Mouse (Mus musculus) erythroblast, adult 5-6 weeks (primary cell): ENCODE data around the gene Lect2. TPM values are rescaled to one million over a fixed set of nuclear protein-coding genes. Genes with fewer than 3 reads are reported as not detected.

ENCODE experiments used
- ATAC-seq: replicated peaks from 2 replicates; pipeline ENCODE4 v1.8.0; 2016; ENCODE audit warnings: moderate number of reproducible peaks, mild to moderate bottlenecking, moderate TSS enrichment, inconsistent platforms; ENCODE audit not compliant: poor library complexity, low FRiP score, severe bottlenecking
- total RNA-seq, 2 experiments: library from RNA; stranded (forward) in 1 of 2; stranded (reverse) in 1 of 2; fragments of 150-400 nt in 1 of 2; fragments of 200-764, 138-1000 nt in 1 of 2; gene quantifications; 2 replicates each; pipeline versions ENCODE4 v1.2.3 to v1.2.4; 2015 to 2017; ENCODE audit warnings: low replicate concordance in 2 of 2

Gene Lect2
- total RNA-seq, 2 experiments from 2014 or later, result not detected

DNA sequence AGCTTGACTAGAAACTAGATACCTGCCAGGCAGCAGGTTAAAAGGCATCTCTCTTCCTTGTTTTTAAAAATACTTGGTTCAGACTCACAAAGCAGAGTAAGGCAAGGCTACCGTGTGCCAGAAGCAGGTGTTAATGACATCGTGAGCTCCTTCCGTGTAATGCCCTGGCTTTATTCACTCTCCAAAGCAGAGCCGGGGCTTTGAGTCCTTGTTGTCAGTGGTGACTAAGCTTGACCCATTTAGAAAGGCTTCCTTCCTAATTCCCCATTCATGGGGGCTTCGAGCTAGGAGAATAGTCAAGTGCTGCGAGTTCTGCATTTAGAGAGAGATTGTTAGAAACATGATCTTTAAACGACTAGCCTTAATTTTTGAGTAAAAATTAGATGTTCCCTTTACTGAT, 31.5 kb downstream of the Lect2 start:
- ATAC-seq, result no peak

DNA sequence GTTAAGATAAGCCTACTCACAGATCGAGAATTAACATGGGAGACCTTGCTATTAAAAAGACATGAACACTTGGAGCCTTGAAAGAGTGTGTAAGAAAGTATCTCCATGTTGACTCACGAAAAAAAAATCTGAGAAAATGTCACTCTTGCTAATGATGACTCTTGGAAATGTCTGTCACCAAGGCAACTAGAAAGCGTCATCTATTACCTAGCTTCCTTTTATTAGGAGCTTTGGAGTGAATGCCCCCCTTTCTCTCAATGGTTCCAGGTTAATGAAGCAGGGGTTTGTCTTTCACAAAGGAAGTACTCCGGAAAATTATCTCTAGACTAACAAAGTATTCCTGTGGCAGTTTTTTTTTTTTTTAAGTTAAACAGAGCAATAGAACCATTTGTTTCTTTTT, 32.0 kb downstream of the Lect2 start:
- no peak for ATAC-seq

- no peak for ATAC-seq
Observed at GRCm38 (mm10) chr13:56513595-56513994, 34.7 kb downstream of the Lect2 start.

GRCm38 (mm10) chr13:56509796-56510195, 38.5 kb downstream of the Lect2 start:
- ATAC-seq, result no peak

GRCm38 (mm10) chr13:56506871-56507496, 41.3 kb downstream of the Lect2 start:
- ATAC-seq, result no peak

DNA sequence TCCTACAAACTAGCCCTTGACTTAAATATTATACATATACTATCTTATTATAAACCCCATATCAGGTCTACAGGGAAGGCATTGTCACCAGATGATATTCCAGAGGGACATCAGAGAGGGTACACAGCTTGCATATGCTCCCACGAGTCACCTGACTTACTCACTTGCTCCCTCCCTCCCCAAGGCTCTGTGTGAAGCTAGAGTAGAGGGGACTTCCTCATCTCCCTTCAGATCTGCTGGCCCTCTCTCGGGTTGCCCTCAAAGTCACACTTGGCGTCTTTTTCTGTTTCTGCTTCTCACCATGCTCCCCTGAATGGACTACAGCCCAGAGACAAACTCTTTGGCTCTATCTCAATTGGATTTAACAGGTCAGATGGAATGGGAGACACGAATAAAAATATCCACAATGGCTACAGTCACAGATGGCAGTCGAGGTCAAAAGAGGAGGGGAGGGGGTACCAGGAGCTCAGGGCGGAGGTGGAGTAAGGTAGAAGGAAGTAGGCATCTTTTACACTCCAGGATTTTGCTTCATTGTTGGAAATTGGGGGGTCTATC, 46.4 kb downstream of the Lect2 start:
- ATAC-seq, result no peak

- no peak for ATAC-seq
Observed at GRCm38 (mm10) chr13:56500636-56501035, 47.7 kb downstream of the Lect2 start.

DNA sequence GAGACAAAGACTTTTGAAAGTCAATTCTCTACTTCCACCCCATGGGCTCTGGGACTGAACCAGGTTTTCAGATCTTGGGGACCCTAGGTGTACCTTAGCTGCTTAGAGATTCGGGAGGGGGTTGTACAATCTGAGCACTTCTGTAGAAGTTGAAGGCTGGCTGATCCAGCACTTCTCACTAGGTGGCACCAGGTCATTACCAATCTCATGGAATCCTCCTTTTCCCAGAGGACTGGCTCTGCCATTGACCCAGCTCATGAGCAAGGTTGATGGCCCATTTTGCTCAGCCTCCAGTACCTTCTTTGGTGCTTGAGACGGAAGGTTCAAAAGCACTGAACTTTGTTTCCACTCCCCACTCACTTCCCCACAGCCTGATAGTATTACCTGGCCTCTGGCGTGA, 48.2 kb downstream of the Lect2 start:
- no peak for ATAC-seq

DNA sequence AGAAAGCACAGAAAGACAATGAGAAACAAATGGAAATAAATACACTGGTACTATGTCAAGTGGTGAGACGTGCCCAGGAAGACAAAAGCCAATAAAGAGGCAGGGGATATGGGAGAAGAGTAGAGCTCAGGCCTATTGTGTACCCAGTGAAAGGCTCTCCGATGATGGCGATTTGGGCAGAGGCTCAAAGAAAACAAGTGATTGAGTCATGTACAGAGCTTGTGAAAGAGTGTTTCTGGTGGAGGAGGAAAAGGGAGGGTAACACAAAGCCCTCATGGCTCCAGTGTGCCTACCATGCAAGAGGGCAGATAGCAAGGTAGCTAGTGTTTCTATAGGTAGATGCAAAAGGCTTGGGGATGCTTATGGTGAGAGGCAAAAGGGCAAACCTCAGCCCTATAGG, 53.9 kb downstream of the Lect2 start:
- ATAC-seq, result no peak

Other genes with a start within 250 kb of the Lect2 start
- gene Gm3045, start 121.9 kb downstream of the Lect2 start, total RNA-seq (2015; ENCODE audit: low replicate concordance), result not detected in 2 replicates
- not detected in 2 replicates for gene Gm3045, start 121.9 kb downstream of the Lect2 start, total RNA-seq (2017; ENCODE audit: low replicate concordance)
- gene Slc25a48, start 110.1 kb downstream of the Lect2 start, total RNA-seq (2015; ENCODE audit: low replicate concordance), result not detected in 2 replicates
- not detected in 2 replicates for gene Slc25a48, start 110.1 kb downstream of the Lect2 start, total RNA-seq (2017; ENCODE audit: low replicate concordance)
- gene Il9, start 66.3 kb downstream of the Lect2 start, total RNA-seq (2015; ENCODE audit: low replicate concordance), result not detected in 2 replicates
- gene Il9, start 66.3 kb downstream of the Lect2 start, total RNA-seq (2017; ENCODE audit: low replicate concordance), result not detected in 2 replicates
- not detected in 2 replicates for gene Fbxl21, start 26.0 kb downstream of the Lect2 start, total RNA-seq (2015; ENCODE audit: low replicate concordance)
- gene Fbxl21, start 26.0 kb downstream of the Lect2 start, total RNA-seq (2017; ENCODE audit: low replicate concordance), result not detected in 2 replicates
- gene Tgfbi, start 61.0 kb upstream of the Lect2 start, total RNA-seq (2015; ENCODE audit: low replicate concordance), result 20.4 and 25.7 TPM in 2 replicates
- 20.8 and 27.5 TPM in 2 replicates for gene Tgfbi, start 61.0 kb upstream of the Lect2 start, total RNA-seq (2017; ENCODE audit: low replicate concordance)
- gene Smad5, start 154.5 kb upstream of the Lect2 start, total RNA-seq (2015; ENCODE audit: low replicate concordance), result 9.4 and 11.0 TPM in 2 replicates
- gene Smad5, start 154.5 kb upstream of the Lect2 start, total RNA-seq (2017; ENCODE audit: low replicate concordance), result 2.4 and 6.7 TPM in 2 replicates
- not detected in 2 replicates for gene Gm45623, start 205.3 kb upstream of the Lect2 start, total RNA-seq (2015; ENCODE audit: low replicate concordance)
- gene Gm45623, start 205.3 kb upstream of the Lect2 start, total RNA-seq (2017; ENCODE audit: low replicate concordance), result not detected in 2 replicates